Mouse (Mus musculus) heart, postnatal 0 days (tissue): Measurements from ENCODE around the gene Casp2.

Experiments used
- CTCF ChIP-seq: IDR thresholded peaks from 2 replicates; pipeline ENCODE4 v1.5.1; 2016; ENCODE audit warnings: antibody characterized with exemption, control low read depth, low read depth
- EP300 ChIP-seq: IDR thresholded peaks from 2 replicates; pipeline ENCODE4 v1.6.1; 2016; ENCODE audit warnings: antibody characterized with exemption, low read depth

- TF ChIP-seq CTCF (no peak), EP300 (no peak)
Measured at GRCm38 (mm10) chr6:42326509-42326908, 61.7 kb downstream of the Casp2 start.
